Mouse (Mus musculus) left cerebral cortex, postnatal 25 days (tissue): Measurements from ENCODE around the gene Pir. TPM values are rescaled to one million over a fixed set of nuclear protein-coding genes. Genes with fewer than 3 reads are reported as not detected.

Experiments
- DNase-seq, 2 experiments: peaks; one replicate each; pipeline ENCODE4 v3.0.0; 2022; ENCODE audit warnings: low spot score in 2 of 2, mixed read lengths in 1 of 2
- intact Hi-C: fragments of 180-260 bp; cut with DNase I; formaldehyde crosslinking; loops from one replicate; pipeline ENCODE4 v1.15.1; 2025
- total RNA-seq, 2 experiments: library from RNA; stranded (reverse); gene quantifications; 2 replicates each; pipeline ENCODE4 v1.2.3; 2021

Gene Pir
- total RNA-seq: 1 to 10 TPM; 4.0 to 6.1 TPM

DNA sequence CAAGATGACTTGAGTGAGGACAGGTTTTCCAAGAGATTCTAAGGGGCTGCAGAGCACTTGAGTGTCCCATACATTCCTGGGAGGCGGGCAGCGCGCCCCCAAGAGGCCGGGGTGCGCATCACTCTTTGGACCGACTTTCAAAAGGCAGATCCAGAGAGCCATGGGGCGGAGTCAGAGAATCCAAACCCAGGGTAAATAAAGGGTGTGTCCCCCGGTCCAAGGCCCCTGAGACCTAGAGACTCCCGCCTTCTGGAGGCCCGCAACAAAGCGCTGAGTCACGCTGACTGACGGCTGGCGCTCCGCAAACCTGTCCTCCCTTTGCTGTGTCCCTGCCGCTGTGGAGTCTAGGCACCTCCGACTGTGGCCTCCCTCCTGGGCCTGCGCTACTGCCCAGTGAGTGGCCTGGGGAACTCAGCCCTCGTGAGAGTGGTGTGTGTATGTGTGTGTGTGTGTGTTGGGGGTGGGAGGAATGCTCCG lies at the start of gene Pir:
Gene Pir, plus strand, starts transcription at position 87 of the 477 bp plus-strand sequence.
- DNase-seq: peak; percentile 47 to 50
- intact Hi-C loops: no loop called here

DNA sequence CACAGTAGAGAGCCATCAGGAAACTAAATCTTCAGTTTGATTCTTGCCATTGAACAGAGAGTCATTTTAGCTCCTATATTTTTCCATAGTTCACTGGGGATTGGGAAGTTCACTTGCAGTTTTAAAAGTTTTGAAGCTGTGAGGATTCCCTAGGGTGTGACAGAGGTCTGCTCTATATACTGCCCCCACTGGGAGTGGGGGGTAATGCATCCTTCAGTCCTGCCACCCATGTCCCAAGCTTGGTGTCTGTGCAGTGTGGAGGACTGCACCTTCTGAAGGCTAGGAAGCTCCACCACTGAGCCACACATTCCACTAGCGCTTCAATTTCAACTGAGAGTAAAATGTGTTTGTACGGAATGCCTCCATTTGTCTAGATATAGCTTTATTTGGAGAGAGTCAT lies 47.2 kb upstream of the Pir start:
- DNase-seq: no peak
- intact Hi-C loops: no loop called here

DNA sequence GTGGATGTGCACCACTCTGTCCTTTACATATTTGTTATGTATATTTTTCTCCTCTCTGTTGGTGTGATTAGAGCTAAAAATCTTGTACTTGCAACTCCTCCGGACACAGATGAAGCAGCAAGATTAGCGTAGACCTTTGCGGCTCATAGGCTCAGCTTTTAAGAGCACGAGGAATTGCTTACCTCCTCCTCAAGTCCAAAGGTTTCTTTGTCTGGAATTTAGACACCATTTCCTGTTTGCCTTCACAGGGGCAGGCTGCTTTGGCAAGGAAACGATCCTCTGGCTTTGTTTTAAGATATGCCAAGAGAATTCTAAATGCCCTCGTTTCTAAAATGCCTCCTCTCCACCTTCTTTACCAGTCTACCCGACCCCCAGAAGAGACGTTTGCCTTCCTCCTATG lies 35.8 kb upstream of the Pir start:
- DNase-seq: no peak
- intact Hi-C loops: no loop called here

DNA sequence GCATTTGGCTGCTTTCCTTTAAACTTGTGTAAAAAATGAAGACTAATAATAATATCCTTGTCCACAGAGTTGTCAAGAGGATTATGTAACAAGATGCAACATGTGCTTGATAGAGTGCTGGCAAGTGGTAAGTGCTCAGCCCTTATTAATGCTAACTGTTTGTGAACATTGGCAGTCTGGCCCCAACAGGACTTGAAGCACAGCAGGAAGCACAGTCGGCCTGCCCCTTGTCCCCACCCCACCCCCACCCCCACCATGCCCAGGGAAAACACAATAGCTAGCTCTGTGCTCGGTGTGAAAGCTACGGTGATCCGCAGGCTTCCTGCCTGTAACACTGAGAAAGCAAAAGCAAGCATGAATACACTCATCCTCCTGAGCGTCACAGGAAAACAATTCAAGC lies 23.5 kb upstream of the Pir start:
- DNase-seq: no peak

DNA sequence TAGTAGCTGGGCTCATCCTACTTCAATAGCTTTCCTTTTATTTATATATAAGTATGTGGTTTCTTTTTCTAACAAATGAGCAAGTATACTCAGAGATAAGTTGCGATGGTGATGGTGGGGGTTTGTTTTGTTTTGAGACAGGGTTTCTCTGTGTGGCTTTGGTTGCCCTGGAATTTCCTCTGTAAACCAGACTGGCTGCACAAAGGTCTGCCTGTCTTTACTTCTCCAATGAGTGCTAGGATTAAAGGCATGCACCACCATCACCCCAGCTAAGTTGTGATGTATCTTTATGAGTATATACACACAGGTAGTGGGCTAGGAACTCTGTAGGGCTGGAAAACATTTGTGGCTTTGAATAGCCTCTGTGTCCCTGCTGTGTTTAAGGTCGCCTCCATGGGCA lies 22.4 kb upstream of the Pir start:
- intact Hi-C loops: no loop called here
- DNase-seq: no peak

More for the DNA sequence above, 23.5 kb upstream of the Pir start:
- intact Hi-C loops: no loop called here

DNA sequence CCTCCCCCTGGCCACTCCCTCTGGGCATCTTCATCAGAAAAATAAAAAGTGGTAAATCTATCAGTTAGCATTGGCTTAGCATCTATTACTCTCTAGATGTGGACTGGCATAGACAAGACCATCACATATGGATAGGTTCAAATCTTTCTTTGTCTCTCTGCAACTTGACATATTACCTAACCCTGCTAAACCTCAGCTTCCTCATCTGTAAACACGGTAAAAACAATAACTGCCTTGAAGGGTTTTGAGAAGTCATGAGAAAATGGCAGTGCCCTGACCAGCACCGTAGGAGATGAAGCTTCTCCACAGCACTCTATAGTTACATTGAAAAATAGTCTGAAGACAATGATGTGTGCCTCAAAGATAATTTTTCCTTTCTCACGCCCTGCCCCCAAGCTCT lies 12.6 kb upstream of the Pir start:
- intact Hi-C loops: no loop called here
- DNase-seq: no peak

DNA sequence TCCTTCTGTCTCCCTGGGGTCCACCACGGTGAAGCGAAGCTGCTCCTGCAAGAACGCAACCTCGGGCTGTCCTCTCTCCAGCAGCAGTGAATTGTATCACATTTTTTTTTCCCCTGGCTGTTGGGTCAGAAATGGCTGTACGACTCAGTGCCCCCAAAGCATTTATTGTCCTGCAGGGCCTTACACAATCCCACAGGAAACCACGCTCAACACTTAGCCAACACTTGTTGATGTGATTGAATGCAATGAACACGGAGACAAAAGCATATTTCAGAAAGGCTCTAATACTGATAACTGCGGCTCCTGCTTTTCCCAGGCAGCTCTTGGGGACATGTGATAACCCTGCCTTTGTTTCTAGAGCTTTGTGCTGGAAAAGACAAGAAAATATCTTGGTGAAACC lies 11.1 kb upstream of the Pir start, which contains the start of gene Bmx:
Gene Bmx, minus strand, starts transcription at position 137 of the 400 bp plus-strand sequence.
- DNase-seq: no peak

DNA sequence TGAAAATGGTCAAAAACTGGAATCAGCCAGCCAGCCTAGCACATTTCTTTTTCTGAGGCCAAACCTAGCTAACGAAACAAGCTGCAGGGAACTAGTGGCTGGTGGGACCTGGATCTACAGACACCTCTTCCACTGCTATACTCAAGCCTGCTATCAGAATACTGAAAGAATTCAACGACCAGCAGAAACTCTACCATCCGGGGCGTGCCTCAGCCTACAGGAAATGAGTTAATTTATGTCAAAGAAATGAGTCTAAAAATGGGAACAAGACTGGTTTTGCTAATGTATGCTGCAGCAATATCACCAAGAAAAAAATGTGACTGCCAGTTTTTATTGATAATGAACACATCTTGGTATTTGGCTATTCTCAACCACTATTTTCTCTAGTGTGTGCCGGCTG lies 10.5 kb upstream of the Pir start:
- intact Hi-C loops: no loop called here
- no peak for DNase-seq

More for the DNA sequence above, 11.1 kb upstream of the Pir start, which contains the start of gene Bmx:
- intact Hi-C loops: no loop called here

DNA sequence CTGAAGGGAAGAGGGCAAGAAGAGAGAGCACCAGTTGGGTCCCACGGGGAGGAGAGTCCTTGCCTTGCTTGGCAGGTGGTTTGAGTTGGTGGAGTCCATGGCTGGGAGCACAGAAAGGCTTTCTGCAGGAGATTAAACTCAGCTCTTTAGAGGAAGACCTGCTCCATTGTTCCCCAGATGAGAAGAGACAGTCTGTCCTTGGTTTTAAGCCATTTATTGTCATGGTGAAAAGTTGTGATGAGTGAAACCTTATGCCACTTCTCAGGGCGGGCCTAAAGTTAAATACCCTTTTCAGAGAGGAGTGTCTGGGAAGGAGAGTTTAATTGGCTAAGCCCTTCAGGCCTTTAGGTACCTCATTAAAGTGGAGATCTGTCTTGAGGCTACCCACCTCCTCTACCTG lies 6.9 kb upstream of the Pir start:
- DNase-seq: no peak
- intact Hi-C loops: no loop called here

DNA sequence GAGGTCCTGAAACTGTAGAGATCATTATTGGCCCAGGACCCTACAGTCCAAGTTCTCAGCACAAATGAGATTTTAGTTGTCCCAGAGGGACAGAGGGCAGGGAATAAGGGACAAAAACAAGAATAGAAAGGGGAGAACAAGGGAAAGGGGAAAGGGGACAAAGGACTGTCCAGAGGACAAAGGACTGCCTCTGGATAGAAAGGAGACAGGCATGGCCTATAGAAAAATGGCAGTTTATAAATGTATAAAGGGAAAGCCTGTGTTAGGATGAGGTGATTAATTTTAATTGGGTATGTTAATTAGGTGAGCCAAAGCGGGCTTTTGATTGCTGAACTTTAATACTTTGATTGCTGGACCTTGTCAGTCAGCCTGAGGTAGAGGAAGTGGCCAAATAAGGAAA lies 4.3 kb upstream of the Pir start:
- no peak for DNase-seq
- intact Hi-C loops: no loop called here

DNA sequence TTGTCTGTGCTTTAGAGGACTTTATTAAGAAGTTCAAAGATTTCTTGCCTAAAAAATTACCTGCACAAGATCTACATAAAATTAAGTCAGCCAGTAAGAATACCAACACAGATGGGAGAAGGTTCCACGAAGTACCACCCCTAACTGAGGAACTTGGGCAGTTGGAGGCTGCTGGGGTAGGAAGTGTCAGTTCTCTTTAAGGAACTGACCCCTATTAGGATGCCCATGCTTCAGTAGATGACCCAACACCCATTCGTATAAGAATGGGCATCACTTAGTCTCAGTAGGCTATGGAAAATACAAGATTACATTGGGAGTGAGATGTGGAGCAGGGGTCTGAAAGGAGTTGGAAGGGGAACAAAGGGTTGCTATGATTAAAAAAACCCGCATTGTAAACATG lies 1.4 kb downstream of the Pir start:
- no peak for DNase-seq
- intact Hi-C loops: no loop called here

DNA sequence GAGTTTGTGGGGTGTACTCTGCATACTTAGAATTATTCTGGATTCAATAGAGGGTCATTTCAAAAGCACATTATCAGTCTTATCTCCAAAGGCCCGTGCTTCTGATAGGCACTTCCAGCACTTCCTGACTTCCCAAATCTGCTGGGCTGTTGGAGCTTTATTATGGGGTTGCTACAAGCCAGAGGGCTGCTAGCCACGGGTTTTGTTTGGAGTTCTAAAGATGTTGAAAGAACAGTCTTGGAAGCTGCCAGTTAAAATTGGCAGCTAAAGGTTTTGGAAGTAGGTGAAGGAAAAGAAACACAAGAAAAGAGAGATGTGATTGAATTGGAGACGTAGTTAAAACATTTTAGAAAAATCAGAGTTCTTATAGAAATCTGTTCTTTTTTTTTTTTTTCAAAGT lies 6.4 kb downstream of the Pir start:
- peak in 1 of 2 experiments; percentile 2 for DNase-seq
- intact Hi-C loops: no loop called here

DNA sequence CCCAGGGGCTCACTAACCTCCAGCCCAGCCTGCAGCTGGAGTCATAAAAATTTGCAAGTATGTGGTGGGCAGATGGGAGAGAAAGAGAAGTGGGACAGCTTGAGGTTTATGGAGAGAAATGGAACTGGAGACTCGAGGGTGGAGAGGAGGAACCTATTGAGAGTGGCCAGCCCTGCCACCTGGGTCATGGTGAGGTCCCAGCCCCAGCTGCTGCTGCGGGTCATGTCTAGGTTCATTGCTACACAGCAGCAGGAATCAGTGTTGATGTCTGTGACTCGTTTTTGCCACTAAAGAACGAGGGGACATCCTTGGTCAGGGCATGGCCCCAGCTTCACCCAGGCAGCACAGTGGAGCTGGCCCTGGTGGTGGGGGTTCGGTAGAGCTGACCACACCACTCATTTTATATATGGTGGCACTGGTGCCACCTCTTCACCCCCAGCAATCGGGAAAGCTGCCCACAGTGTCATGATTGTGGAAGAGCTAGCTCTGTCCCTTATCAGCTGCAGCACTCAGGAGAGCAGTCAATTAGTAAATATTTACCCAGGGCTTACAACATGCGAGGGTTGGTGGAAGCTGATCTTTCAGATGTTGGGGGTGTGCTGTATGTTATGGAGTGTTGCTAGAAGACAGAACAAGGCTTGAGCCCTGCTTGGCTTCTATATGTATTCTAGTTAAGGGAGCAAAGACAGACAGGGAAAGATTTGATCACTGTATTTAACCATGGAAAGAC lies 11.9 kb downstream of the Pir start:
- intact Hi-C loops: no loop called here
- DNase-seq: no peak

DNA sequence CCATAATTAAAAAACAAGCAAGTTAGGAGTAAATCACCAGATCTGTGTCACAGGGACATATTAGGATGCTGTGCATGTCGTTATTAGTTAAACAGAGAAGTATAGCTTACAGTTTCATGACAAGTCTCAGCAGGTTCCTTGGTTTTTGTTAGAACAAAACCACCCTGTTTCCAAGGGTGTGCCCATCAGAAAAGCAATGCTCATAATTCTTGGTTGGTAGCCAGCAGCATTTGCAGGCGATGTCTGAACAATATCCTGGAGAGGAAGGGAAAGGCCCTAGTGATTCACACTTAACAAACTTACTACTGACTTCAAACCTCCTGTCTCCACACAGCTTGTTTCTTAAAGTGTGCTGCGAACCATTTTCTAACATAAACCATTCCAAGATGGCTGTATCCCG lies 14.6 kb downstream of the Pir start:
- no peak for DNase-seq
- intact Hi-C loops: no loop called here

DNA sequence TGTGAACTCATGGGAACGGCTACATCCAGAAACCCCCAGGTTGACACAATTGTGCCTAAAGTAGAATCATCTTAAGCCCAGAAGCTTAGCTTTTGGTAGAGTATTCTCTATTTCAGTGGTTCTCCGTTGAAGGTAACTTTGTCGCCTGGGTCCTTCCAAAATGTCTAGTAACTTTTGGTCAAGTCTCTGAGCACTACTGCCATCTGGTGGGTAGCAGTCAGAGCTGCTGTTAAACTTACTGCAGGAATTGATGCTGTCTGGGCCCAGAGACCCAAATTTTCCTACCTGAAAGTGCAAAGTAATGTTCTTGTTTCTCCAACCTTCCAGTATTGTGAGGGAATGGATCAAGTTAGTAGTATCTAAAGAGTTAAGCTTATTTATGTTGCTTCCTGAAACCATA lies 17.9 kb downstream of the Pir start:
- peak in 1 of 2 experiments; percentile 5 for DNase-seq
- intact Hi-C loops: loop anchor here (1.0 kb wide), 1 partner anchor 104 kb away; no protein-coding TSS in a partner anchor

DNA sequence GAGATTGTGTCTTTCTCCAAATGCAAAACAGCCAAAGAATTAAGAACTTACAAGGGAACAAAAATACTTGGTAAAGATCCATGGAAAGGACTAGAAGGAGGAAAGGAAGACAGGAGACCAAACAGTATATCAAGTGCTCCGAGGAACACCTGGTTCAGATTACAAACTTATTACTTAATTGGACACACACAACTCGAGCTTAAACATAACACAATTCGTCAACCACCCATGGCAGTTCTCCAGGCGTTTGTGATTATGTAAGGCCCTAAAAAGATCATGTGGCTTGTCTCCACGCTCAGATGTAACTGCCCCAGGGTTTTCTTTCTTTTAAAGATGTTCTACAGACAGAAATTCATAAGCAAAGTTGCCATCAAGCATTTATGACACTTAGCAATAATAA lies 22.0 kb downstream of the Pir start:
- intact Hi-C loops: no loop called here
- DNase-seq: no peak

DNA sequence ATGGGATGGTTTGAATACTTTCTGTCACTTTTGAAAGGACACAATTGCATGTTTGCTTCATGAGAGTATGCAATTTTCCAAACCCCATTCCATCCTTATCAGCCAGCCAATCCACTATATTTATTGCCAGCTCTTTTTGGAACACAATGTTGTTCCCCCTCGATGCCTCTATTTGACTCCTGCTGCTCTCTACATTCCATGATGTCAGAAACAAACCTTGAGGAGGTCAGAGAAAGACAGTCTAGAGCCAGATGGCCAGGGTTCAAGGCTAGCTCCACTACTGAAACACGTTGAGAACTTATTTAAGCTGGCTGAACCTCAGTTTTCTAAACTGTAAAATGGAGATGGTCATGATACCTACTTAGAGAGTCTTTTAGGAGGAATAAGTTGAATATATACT lies 37.1 kb downstream of the Pir start:
- intact Hi-C loops: no loop called here
- DNase-seq: no peak

DNA sequence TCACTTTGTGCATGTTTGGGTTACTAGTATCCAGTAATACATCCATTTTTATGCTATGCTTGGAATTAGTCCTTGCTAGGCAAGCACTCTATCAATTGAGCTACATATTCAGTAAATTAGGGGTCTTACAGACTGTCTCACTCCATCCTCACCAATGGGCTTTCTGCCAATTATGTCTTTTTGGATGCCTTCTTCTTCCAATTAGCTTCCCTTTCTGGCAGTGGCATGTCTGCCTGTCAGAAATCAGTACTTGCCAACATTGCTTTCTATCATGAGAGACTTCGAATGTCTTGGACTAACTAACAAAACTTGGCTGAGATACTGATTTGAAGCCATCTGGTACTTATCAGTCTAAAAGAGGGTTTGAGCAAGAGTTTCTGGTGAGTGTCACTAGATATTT lies 44.7 kb downstream of the Pir start:
- DNase-seq: no peak
- intact Hi-C loops: no loop called here

DNA sequence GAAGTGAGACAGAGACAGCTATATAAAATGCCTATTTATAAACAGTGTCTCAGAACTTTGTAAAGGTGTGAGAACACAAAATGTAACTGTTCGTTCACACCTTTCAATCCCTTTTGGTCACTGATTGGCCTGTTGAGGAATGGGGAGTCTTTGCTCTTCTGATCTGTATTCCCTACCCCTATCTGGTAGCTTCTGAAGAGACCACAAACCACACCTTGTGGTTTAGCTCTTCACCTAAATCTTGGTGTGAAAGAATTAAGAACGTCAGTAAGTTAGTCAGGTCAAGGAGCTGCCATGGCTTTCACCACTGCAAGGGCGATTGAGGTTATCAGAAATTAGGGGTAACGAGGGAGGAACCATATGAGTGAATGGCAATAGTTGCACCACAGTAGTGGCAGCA lies 49.4 kb downstream of the Pir start:
- DNase-seq: no peak
- intact Hi-C loops: no loop called here

DNA sequence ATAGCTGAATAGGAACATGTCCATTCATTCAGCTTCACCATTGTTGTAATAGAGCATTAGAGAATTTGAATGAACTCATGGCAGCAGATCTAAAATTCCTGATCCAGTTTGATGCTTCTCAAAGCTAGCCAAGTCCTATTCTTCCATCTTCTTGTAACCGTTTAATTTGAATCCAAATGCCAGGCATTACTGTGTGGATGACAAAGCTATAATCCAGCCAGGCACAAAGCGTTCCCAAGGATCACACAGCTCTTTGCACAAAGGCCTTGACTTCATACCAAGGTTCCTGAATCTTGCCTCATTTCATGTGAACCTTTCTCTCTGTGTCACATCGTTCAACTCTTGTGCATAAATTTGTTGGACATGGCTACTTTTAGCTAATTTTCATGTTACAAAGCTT lies 50.9 kb downstream of the Pir start:
- intact Hi-C loops: no loop called here
- DNase-seq: no peak

DNA sequence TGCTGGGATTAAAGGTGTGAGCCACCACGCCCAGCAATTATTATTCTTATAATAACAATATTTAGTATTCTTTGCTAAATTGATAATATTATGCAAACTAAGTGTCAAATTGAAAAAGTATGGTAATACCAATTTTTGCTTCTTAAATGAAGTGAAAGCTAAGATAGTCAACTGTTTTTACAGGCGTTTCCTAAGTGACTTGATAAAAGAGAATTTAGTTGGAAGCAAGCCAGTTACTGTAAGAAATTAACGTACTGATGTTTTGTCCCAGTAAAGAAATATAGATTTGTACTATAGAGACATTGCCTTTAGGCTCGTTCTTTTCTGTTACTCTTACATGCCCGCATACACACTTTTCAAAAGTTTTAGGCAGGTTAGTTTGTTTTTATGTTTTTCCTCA lies 53.3 kb downstream of the Pir start:
- no peak for DNase-seq

DNA sequence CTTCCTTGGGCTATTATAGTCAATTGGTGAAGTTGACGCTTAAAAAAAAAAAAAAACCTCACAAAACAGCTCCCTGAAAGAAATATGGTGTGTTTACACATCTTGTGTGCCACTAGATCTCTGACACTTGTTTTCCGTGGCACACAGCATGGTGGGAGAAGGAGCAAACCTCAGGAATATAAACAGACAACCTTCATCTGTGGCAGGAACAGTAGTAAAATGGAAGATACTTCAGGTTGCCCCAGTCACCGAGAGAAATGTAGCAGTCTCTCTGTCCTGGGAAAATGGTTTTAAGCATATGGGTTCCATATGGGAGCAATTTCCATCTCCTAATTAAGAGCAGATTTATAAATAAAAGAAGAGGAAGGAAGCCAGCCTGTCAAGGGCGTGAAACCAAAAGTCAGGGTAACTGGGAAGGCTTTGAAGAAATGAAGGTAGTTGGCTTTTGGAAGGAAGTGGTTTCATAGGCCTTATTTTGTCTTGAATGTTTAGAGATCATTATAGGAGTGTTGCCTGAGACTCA lies 54.3 kb downstream of the Pir start:
- intact Hi-C loops: no loop called here
- DNase-seq: no peak

More for the DNA sequence above, 53.3 kb downstream of the Pir start:
- intact Hi-C loops: no loop called here
